Mouse (Mus musculus) testis, adult 2 months (tissue): ENCODE data around the gene Abcd2. TPM values are rescaled to one million over a fixed set of nuclear protein-coding genes. Genes with fewer than 3 reads are reported as not detected.

Source experiments
- H3K27ac ChIP-seq: fragments of 200-500 bp; 2 replicates; pipeline ENCODE4 v1.5.1; 2012; ENCODE audit warnings: low read depth, low read length; ENCODE audit not compliant: control insufficient read depth, insufficient read depth
- H3K27me3 ChIP-seq: fragments of 200-500 bp; 2 replicates; pipeline ENCODE4 v1.6.1; 2012; ENCODE audit warnings: mild to moderate bottlenecking, low read length, moderate library complexity; ENCODE audit not compliant: control insufficient read depth, insufficient read depth
- H3K36me3 ChIP-seq: fragments of 200-500 bp; 2 replicates; pipeline ENCODE4 v1.6.1; 2012; ENCODE audit warnings: mild to moderate bottlenecking, low read length; ENCODE audit not compliant: control insufficient read depth, insufficient read depth
- H3K4me1 ChIP-seq: fragments of 200-500 bp; 2 replicates; pipeline ENCODE4 v1.6.1; 2012; ENCODE audit warnings: low read length; ENCODE audit not compliant: control insufficient read depth, insufficient read depth
- H3K4me3 ChIP-seq: fragments of 200-500 bp; 2 replicates; pipeline ENCODE4 v1.5.1; 2012; ENCODE audit warnings: low read depth, mild to moderate bottlenecking, low read length, moderate library complexity, mixed read lengths; ENCODE audit not compliant: control insufficient read depth
- CTCF ChIP-seq: fragments of 200-500 bp; IDR thresholded peaks from 2 replicates; pipeline ENCODE4 v1.5.1; 2012; ENCODE audit warnings: low read depth, mild to moderate bottlenecking, inconsistent platforms, low read length, moderate library complexity; ENCODE audit not compliant: control insufficient read depth, insufficient read depth, insufficient replicate concordance
- POLR2A ChIP-seq: fragments of 200-500 bp; IDR thresholded peaks from 2 replicates; pipeline ENCODE4 v1.6.1; 2012; ENCODE audit warnings: low read depth, mild to moderate bottlenecking, inconsistent platforms, low read length, moderate library complexity; ENCODE audit not compliant: control insufficient read depth
- polyA plus RNA-seq: library from polyadenylated mRNA; depleted of rRNA; stranded (reverse); fragments of >200 nt; gene quantifications from 2 replicates; pipeline ENCODE4 v1.2.3, GENCODE M21; 2012; rRNA removed

Gene Abcd2
- polyA plus RNA-seq, 1 experiment, result 1.0 TPM

DNA sequence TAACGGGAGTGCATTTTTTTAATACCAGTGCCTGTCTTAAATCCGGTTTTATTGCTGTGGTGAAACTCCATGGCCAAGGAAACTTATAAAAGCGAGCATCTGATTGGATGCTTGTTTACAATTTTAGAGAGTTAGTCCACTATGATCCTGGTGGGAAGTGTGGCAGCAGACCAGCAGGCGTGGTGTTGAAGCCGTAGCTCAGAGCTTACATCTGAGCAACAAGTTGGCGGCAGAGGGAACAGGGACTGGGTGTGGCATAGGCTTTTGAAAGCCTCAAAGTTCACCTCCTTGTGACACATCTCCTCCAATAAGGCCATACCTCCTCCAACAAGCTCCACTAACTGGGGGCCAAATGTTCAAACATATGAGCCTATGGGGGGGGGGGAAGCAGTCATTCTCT is 95.0 kb downstream of the Abcd2 start:
- H3K4me3 ChIP-seq, result no peak overlapping the region
- no peaks in the 10 kb centered on the region for H3K27me3 ChIP-seq
- TF ChIP-seq CTCF (no peak), POLR2A (no peak)
- no peaks in the 10 kb centered on the region for H3K4me1 ChIP-seq
- H3K36me3 ChIP-seq, result no peaks in the 10 kb centered on the region
- H3K27ac ChIP-seq, result no peak overlapping the region

Other genes with a start within 250 kb of the Abcd2 start
- 7.2 and 8.6 TPM in 2 replicates for gene Kif21a, start 141.9 kb downstream of the Abcd2 start, polyA plus RNA-seq
- 1.8 and 2.6 TPM in 2 replicates for gene CN725425, start 7.7 kb upstream of the Abcd2 start, polyA plus RNA-seq